Mouse (Mus musculus) ES-E14 (cell line): ENCODE data around the gene Mettl21a. TPM values are rescaled to one million over a fixed set of nuclear protein-coding genes. Genes with fewer than 3 reads are reported as not detected.

Source experiments
- DNase-seq: peaks from one replicate; pipeline ENCODE4 v3.0.0-alpha.2; 2013; ENCODE audit warnings: low read depth, low spot score
- H3K27ac ChIP-seq: 2 replicates; pipeline ENCODE4 v1.5.1; 2012; ENCODE audit warnings: low read depth, mild to moderate bottlenecking, low read length, moderate library complexity, mixed read lengths; ENCODE audit not compliant: poor library complexity, insufficient read depth, severe bottlenecking
- H3K36me3 ChIP-seq: 2 replicates; pipeline ENCODE4 v1.6.1; 2012; ENCODE audit warnings: mild to moderate bottlenecking, low read length, moderate library complexity, mixed read lengths; ENCODE audit not compliant: control insufficient read depth, poor library complexity, insufficient read depth, severe bottlenecking
- H3K4me1 ChIP-seq, 2 experiments: fragments of 150-350 bp in 1 of 2; sonication (generic) in 1 of 2; 2 replicates each; pipeline ENCODE4 v1.6.1; 2012; ENCODE audit warnings: low read length in 2 of 2, mild to moderate bottlenecking in 1 of 2, mixed read lengths in 1 of 2; ENCODE audit not compliant: control insufficient read depth in 2 of 2, insufficient read depth in 2 of 2, poor library complexity in 1 of 2
- H3K4me3 ChIP-seq, 2 experiments: fragments of 150-350 bp in 1 of 2; sonication (generic) in 1 of 2; 2 replicates each; pipeline ENCODE4 v1.5.1; 2012; ENCODE audit warnings: low read length in 2 of 2, low read depth in 1 of 2, mild to moderate bottlenecking in 1 of 2, mixed read lengths in 1 of 2; ENCODE audit not compliant: insufficient read depth in 1 of 2, poor library complexity in 1 of 2, severe bottlenecking in 1 of 2
- H3K9ac ChIP-seq: 2 replicates; pipeline ENCODE4 v1.6.1; 2012; ENCODE audit warnings: low read depth, mild to moderate bottlenecking, low read length, mixed read lengths; ENCODE audit not compliant: poor library complexity, insufficient read depth, severe bottlenecking
- H3K9me3 ChIP-seq: fragments of 150-350 bp; sonication (generic); 2 replicates; pipeline ENCODE4 v1.6.1; 2012; ENCODE audit warnings: low read depth, mild to moderate bottlenecking, low read length; ENCODE audit not compliant: control insufficient read depth, insufficient read depth
- CHD2 ChIP-seq: IDR thresholded peaks from 2 replicates; pipeline ENCODE4 v1.6.1; 2014; ENCODE audit warnings: mild to moderate bottlenecking, low read depth, low read length, inconsistent platforms
- HCFC1 ChIP-seq: IDR thresholded peaks from 2 replicates; pipeline ENCODE4 v1.6.1; 2012; ENCODE audit warnings: low read length, inconsistent platforms, borderline replicate concordance; ENCODE audit not compliant: insufficient read depth
- MAFK ChIP-seq: IDR thresholded peaks from 2 replicates; pipeline ENCODE4 v1.6.1; 2014; ENCODE audit warnings: mild to moderate bottlenecking, low read depth, low read length, inconsistent platforms; ENCODE audit not compliant: insufficient read depth
- ZC3H11A ChIP-seq: IDR thresholded peaks from 2 replicates; pipeline ENCODE4 v1.6.1; 2012; ENCODE audit warnings: low read depth, mild to moderate bottlenecking, inconsistent platforms, low read length, borderline replicate concordance
- ZNF384 ChIP-seq: IDR thresholded peaks from 2 replicates; pipeline ENCODE4 v1.6.1; 2012; ENCODE audit warnings: low read depth, low read length, inconsistent platforms
- in situ Hi-C, 2 experiments: fragments of 600-800 bp; cut with MboI; formaldehyde crosslinking; loops; one replicate each; pipeline ENCODE4 v1.15.1; 2025; ENCODE audit warnings: low sequenced_read_pairs in 2 of 2, inconsistent platforms in 1 of 2; ENCODE audit not compliant: unreplicated experiment in 2 of 2
- total RNA-seq: library from RNA; depleted of rRNA; stranded (reverse); fragments of 300-350 nt; gene quantifications from 2 replicates; pipeline ENCODE4 v1.2.3, GENCODE M21; 2012

Mettl21a gene
- total RNA-seq, 1 experiment = 18.6 TPM

DNA sequence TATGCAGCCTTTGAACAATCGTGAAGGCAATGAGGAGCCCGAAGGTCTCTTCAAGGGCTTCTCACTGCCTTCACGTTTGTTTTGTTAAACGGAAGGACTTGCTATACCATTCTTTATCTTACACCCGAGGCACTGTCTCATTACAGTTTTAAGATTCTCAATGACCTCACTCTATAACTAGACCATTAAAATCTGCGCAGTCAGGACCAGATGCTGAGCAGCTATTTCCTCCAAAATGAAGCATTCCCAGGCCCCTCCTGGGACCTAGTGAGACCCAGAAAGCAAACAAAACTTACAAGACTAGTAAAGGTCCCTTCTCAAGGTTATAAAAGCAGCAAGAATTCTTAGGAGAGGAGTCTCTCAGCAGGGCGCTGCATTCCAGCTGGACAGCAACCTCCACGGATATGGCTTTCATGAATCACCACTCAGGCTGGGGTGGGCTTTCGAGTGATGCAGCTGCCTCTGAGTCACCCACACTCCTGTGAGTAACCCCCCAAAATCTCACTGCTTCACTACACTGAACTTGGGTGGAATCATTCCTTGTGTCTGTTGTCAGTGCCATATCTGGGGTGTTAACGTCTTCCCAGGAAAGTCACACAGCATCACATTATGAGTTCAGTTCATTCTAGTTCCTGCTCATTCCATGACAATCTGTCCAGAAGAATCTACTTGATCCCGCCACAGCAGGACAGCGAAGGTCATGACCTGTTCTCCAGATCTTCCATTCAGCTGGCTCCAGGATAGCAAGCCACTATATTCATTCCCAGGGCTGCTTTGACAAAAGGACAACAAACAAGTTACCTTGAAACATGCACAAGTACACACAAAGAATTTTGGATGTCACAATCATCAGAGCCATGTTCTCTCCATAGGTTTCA, 6.8 kb upstream of the Mettl21a start:
- H3K4me3 ChIP-seq = no peak overlapping the region
- in situ Hi-C loops = no loop called here
- no peaks in the 10 kb centered on the region for H3K36me3 ChIP-seq
- peaks cover 0 to 6% of the 10 kb centered on the region in 2 experiments; a peak in 1 of 4 replicates for H3K4me1 ChIP-seq
- H3K9me3 ChIP-seq = no peaks in the 10 kb centered on the region
- no peak overlapping the region for H3K27ac ChIP-seq
- no peak overlapping the region for H3K9ac ChIP-seq
- peak; percentile 33; the same call in 1 of the 2 replicates for TF ChIP-seq CHD2
- no peak for TF ChIP-seq MAFK
- DNase-seq = no peak

DNA sequence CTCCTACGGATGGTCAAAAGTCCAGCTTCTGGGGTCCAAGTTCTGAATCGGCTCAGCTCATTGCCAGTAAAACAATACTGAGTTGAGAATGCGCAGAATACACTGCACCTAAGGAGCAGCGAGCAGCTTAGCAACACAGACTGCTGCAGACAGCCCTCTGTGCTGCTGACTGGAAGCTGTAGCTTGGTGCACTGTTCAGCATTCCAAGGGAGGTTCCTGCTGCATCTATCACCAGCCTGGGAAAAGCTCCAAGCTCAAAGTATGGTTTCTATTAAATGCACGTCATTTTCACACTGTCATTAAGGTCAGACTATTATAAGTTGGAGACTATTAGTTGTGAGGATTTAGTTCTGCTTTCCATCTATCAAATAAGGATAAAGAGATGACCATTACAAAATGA, 4.1 kb upstream of the Mettl21a start:
- Histone ChIP-seq H3K9me3 (no peaks in the 10 kb centered on the region), H3K36me3 (no peaks in the 10 kb centered on the region), H3K27ac (no peak overlapping the region), H3K4me3 (no peak overlapping the region), H3K9ac (no peak overlapping the region), H3K4me1 (peaks cover 0 to 6% of the 10 kb centered on the region in 2 experiments; a peak in 1 of 4 replicates)
- TF ChIP-seq CHD2 (no peak), HCFC1 (no peak), MAFK (no peak), ZC3H11A (no peak), ZNF384 (no peak)
- no peak for DNase-seq
- in situ Hi-C loops = no loop called here

DNA sequence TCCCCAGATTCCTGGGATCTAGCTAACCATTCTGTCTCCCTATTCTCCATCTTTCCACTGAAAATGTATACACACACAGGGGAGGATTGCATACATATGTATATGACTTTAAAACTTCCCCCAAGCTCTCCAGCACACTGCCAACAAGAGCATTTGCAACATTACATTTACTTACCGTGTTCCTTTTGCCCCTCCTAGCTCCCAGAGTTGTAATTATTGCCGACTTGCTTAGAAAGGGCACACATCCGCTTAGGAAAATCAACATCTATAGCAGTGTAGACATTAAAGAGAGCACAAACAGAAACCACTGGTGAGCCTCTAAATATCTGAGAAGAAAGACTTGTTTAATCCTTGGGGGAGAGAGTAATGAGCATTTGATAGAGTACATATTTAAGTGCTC, 1.2 kb upstream of the Mettl21a start:
- Histone ChIP-seq H3K36me3 (no peaks in the 10 kb centered on the region; the same call in 1 of the 2 replicates), H3K4me3 (peak overlapping the region in 1 of 2 experiments; percentile 95; a peak in 1 of 4 replicates), H3K9me3 (no peaks in the 10 kb centered on the region), H3K27ac (no peak overlapping the region), H3K9ac (peak overlapping the region; percentile 20; the same call in 1 of the 2 replicates), H3K4me1 (peaks cover 0 to 4% of the 10 kb centered on the region in 2 experiments; a peak in 1 of 4 replicates)
- no peak for DNase-seq
- TF ChIP-seq ZC3H11A (no peak), HCFC1 (no peak), ZNF384 (no peak), CHD2 (no peak), MAFK (no peak)
- in situ Hi-C loops = no loop called here

DNA sequence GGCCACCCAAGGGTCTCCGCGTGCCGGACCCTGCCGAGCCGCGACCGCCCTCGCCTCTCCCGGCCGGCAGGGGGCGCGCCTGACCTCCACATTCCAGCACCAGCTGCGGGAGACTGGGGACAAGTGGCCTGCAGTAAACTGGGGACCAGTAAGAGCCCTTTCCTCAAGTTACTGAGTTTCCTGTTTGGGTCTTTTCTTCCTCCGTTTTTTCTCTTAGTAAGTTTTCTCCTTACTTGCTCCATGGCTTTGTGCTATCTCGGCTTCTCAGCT, 608 bp upstream of the Mettl21a start:
- Histone ChIP-seq H3K9me3 (no peaks in the 10 kb centered on the region), H3K9ac (peak overlapping the region; percentile 92), H3K27ac (peak overlapping the region; percentile 64), H3K4me3 (peak overlapping the region; percentile 94 to 95), H3K36me3 (no peaks in the 10 kb centered on the region; the same call in 1 of the 2 replicates), H3K4me1 (peaks cover 0 to 2% of the 10 kb centered on the region in 2 experiments; a peak in 1 of 4 replicates)
- DNase-seq = peak; percentile 69
- TF ChIP-seq HCFC1 (0 out of 2 replicates have a peak, but pooled peaks have one; percentile 53), MAFK (no peak), ZC3H11A (peak; percentile 8; the same call in 1 of the 2 replicates)
- in situ Hi-C loops = no loop called here

DNA sequence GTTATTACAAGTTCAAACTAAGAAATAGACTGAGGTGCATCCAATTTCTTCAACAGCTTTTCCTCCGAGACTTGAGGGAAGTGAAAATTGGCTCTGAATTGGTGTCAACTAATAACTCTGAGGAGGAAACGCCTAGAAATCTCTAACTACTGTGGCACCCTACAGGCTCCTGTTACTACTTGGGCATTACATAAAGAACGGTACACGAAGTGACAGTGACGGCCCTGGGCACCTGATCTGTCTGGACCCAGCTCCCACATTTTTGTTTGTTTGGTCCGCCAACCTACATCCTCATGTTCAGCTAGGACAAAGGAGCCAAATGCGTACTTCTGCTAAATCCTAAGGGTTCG, 536 bp downstream of the Mettl21a start:
- Histone ChIP-seq H3K4me3 (peak overlapping the region; percentile 94 to 95), H3K9me3 (no peaks in the 10 kb centered on the region), H3K9ac (peak overlapping the region; percentile 92), H3K36me3 (no peaks in the 10 kb centered on the region; the same call in 1 of the 2 replicates), H3K4me1 (peaks cover 0 to 2% of the 10 kb centered on the region in 2 experiments; a peak in 1 of 4 replicates), H3K27ac (no peak overlapping the region)
- in situ Hi-C loops = no loop called here
- no peak for TF ChIP-seq ZC3H11A
- no peak for TF ChIP-seq HCFC1
- TF ChIP-seq MAFK = no peak
- no peak for TF ChIP-seq CHD2
- no peak for DNase-seq
